Mouse (Mus musculus) forebrain, embryonic 14.5 days (tissue): ENCODE results near the gene Tnni2. TPM values are rescaled to one million over a fixed set of nuclear protein-coding genes. Genes with fewer than 3 reads are reported as not detected.

Experiments
- ATAC-seq: fragments of 200-750 bp; cut with Nextera tagmentation; 2 replicates; pipeline ENCODE4 v1.8.0; 2017; ENCODE audit warnings: mild to moderate bottlenecking, moderate library complexity
- DNase-seq: peaks from one replicate; pipeline ENCODE4 v3.0.0-alpha.2; 2015; ENCODE audit warnings: low spot score
- H3K27ac ChIP-seq: fragments of 300-500 bp; sonication (generic); 2 replicates; pipeline ENCODE4 v1.5.1; 2014; ENCODE audit warnings: low read depth, mild to moderate bottlenecking, control low read depth, low read length, moderate library complexity
- H3K27me3 ChIP-seq: fragments of 300-500 bp; sonication (generic); replicated peaks from 2 replicates; pipeline ENCODE4 v1.6.1; 2014; ENCODE audit warnings: low read length, control low read depth, mixed read lengths; ENCODE audit not compliant: control insufficient read depth, insufficient read depth
- H3K36me3 ChIP-seq: fragments of 300-500 bp; sonication (generic); 2 replicates; pipeline ENCODE4 v1.6.1; 2014; ENCODE audit warnings: low read length, control low read depth; ENCODE audit not compliant: control insufficient read depth, insufficient read depth
- H3K4me1 ChIP-seq: fragments of 300-500 bp; sonication (generic); 2 replicates; pipeline ENCODE4 v1.6.1; 2014; ENCODE audit warnings: antibody characterized with exemption, low read length, control low read depth; ENCODE audit not compliant: control insufficient read depth, insufficient read depth
- H3K4me2 ChIP-seq: fragments of 300-500 bp; sonication (generic); 2 replicates; pipeline ENCODE4 v1.6.1; 2014; ENCODE audit warnings: mild to moderate bottlenecking, control low read depth, low read length
- H3K4me3 ChIP-seq: fragments of 300-500 bp; sonication (generic); 2 replicates; pipeline ENCODE4 v1.5.1; 2014; ENCODE audit warnings: low read depth, low read length, control low read depth
- H3K9ac ChIP-seq: fragments of 300-500 bp; sonication (generic); 2 replicates; pipeline ENCODE4 v1.6.1; 2014; ENCODE audit warnings: mild to moderate bottlenecking, low read length, control low read depth, moderate library complexity
- H3K9me3 ChIP-seq: fragments of 300-500 bp; sonication (generic); replicated peaks from 2 replicates; pipeline ENCODE4 v1.6.1; 2016; ENCODE audit warnings: low read length, control low read depth, mixed read lengths; ENCODE audit not compliant: control insufficient read depth
- WGBS: fragments of 180-500 bp; shearing (Covaris S2); extraction: QIAGEN DNeasy Blood & Tissue Kit; methylation state at CpG from one replicate; pipeline ENCODE4 v1.1.7; 2014; 5-methylcytosine and 5-hydroxymethylcytosine counted together
- polyA plus RNA-seq: library from polyadenylated mRNA; unstranded; fragments of >200 nt; fragmentation: Nextera tagmentation; extraction: Ambion mirVana; gene quantifications from 2 replicates; pipeline ENCODE4 v1.2.1, GENCODE M21; 2014

The Tnni2 gene
- polyA plus RNA-seq, 1 experiment from 2014 or later = 0.67 TPM

DNA sequence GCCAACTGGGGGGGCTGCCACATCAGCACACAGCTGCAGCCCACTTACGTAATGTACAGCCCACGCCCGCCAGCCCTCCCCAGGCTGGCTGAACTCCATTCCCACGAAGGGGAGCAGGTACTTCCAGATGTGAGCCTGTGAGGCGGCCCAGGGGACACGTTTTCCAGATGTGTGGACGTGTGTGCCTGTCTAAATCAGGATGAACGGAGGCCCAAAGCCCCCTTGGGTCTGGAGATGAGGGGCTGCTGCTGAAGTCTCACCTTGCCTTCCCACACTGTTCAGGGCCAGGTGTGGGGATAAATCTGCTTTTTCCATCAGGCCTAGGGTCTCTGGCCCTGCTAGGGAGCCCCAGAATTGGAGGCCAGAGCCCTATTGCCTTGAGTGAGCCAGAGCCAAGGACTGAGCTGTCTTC lies 45.1 kb downstream of the Tnni2 start:
- Histone ChIP-seq H3K9me3 (no peaks in the 10 kb centered on the region), H3K4me1 (peaks cover 18% of the 10 kb centered on the region), H3K27ac (no peak overlapping the region), H3K27me3 (no peaks in the 10 kb centered on the region), H3K4me3 (no peak overlapping the region), H3K4me2 (no peak overlapping the region), H3K9ac (no peak overlapping the region), H3K36me3 (no peaks in the 10 kb centered on the region)
- ATAC-seq (no peak), DNase-seq (no peak)
- WGBS = 80% methylated on average over 8 of the region's 8 CpGs

DNA sequence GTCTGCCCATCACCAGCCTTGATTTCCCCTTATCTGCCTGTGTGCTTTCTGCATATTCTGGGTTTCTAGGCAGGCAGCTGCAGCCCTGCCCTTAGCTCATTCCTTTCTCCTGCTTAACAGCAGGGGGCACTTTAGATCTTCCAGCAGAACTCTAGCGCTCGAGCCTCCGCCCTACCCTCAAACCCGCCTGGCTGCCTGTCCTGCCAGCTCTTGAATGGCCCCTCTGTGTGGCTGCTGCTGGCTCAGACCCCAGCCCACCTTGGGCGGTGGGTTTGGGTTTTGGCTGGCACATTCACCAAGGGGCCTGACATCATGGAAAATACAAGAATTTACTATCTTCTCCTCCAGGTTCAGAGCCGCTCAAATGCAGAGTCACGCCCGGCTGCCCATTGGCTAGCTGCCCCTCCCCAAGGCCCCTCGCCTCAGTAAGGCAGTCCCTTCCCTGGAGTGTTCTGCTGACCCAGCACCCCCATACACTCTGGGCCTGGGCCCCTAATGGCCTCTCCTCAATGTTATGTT lies 45.8 kb downstream of the Tnni2 start:
- 9% methylated on average over 9 of the region's 9 CpGs for WGBS
- no peak overlapping the region; the same call in 1 of the 2 replicates for H3K4me2 ChIP-seq
- H3K4me1 ChIP-seq = peaks cover 12% of the 10 kb centered on the region
- no peaks in the 10 kb centered on the region for H3K9me3 ChIP-seq
- H3K9ac ChIP-seq = peak overlapping the region; percentile 29
- H3K36me3 ChIP-seq = no peaks in the 10 kb centered on the region
- no peak overlapping the region for H3K4me3 ChIP-seq
- ATAC-seq = peak; percentile 84
- no peaks in the 10 kb centered on the region for H3K27me3 ChIP-seq
- peak overlapping the region; percentile 1; the same call in 1 of the 2 replicates for H3K27ac ChIP-seq
- DNase-seq = peak; percentile 87

DNA sequence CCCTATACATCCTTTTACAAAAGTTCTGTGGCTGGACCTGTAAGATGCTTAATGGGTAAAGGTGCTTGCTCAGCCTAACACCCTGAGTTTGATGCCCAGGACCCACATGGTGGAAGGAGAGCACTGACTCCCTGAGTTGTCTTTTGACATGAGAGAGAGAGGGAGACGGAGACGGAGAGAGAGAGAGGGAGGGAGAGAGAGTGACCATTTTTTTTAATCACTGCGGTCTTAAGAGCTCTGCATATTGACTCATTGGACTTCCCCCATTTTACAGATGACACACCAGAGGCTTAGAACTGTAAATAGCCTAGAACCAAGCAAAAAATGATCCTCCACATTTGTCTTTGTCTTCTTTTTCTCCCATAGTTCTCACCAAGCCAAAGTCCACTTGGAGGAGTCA lies 46.4 kb downstream of the Tnni2 start:
- H3K4me3 ChIP-seq = no peak overlapping the region
- H3K27ac ChIP-seq = no peak overlapping the region; the same call in 1 of the 2 replicates
- no peak overlapping the region for H3K9ac ChIP-seq
- H3K36me3 ChIP-seq = no peaks in the 10 kb centered on the region
- DNase-seq = no peak
- WGBS = 85% methylated on average over 3 of the region's 3 CpGs
- no peaks in the 10 kb centered on the region for H3K27me3 ChIP-seq
- peaks cover 5% of the 10 kb centered on the region for H3K4me1 ChIP-seq
- no peak for ATAC-seq
- no peak overlapping the region for H3K4me2 ChIP-seq
- H3K9me3 ChIP-seq = no peaks in the 10 kb centered on the region

DNA sequence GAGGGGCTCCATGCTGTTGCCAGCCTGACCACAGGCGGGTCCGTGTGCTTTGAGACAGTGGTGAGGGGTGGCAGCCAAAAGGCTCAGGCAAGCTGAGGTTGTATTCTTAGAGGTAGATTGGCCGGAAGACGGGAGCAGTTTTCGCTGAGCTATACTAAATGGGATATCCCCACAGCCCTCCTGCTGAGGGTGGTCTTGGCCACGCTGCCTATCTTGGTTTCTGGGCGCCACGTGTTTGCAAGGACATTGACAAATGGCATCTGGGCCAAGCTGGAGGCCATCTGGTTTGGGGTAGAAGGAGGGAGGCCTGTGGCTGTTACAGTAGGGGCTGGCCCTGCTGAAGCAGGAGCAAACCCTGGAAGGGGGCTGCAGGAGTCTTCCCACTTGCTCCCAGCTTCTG lies 51.9 kb downstream of the Tnni2 start:
- Histone ChIP-seq H3K4me3 (no peak overlapping the region), H3K4me1 (no peaks in the 10 kb centered on the region), H3K9me3 (no peaks in the 10 kb centered on the region), H3K4me2 (no peak overlapping the region), H3K27me3 (no peaks in the 10 kb centered on the region), H3K9ac (no peak overlapping the region), H3K27ac (no peak overlapping the region), H3K36me3 (no peaks in the 10 kb centered on the region)
- DNase-seq = no peak
- WGBS = 87% methylated on average over 8 of the region's 8 CpGs
- ATAC-seq = no peak

Other genes starting within 250 kb of the Tnni2 start
- gene Krtap5-3, start 240.4 kb upstream of the Tnni2 start, polyA plus RNA-seq = not detected in 2 replicates
- not detected in 2 replicates for gene Gm7579, start 229.9 kb upstream of the Tnni2 start, polyA plus RNA-seq
- gene Krtap5-5, start 211.8 kb upstream of the Tnni2 start, polyA plus RNA-seq = not detected in 2 replicates
- gene Gm40460, start 200.7 kb upstream of the Tnni2 start, polyA plus RNA-seq = not detected in 2 replicates
- gene Gm2431, start 183.5 kb upstream of the Tnni2 start, polyA plus RNA-seq = not detected in 2 replicates
- not detected in 2 replicates for gene Gm4559, start 167.4 kb upstream of the Tnni2 start, polyA plus RNA-seq
- not detected in 2 replicates for gene Krtap5-1, start 144.7 kb upstream of the Tnni2 start, polyA plus RNA-seq
- gene Krtap5-4, start 138.3 kb upstream of the Tnni2 start, polyA plus RNA-seq = not detected in 2 replicates
- gene Ifitm10, start 68.1 kb upstream of the Tnni2 start, polyA plus RNA-seq = 1.9 and 3.4 TPM in 2 replicates
- not detected in 2 replicates for gene Gm49369, start 59.1 kb upstream of the Tnni2 start, polyA plus RNA-seq
- gene Ctsd, start 53.8 kb upstream of the Tnni2 start, polyA plus RNA-seq = 261 and 263 TPM in 2 replicates
- not detected in 2 replicates for gene Syt8, start 7.0 kb upstream of the Tnni2 start, polyA plus RNA-seq
- 5.8 and 5.9 TPM in 2 replicates for gene Lsp1, start 19.0 kb downstream of the Tnni2 start, polyA plus RNA-seq
- 0.42 and 0.53 TPM in 2 replicates for gene Tnnt3, start 57.0 kb downstream of the Tnni2 start, polyA plus RNA-seq
- 21.7 and 28.7 TPM in 2 replicates for gene Mrpl23, start 90.9 kb downstream of the Tnni2 start, polyA plus RNA-seq
- gene Igf2, start 225.0 kb downstream of the Tnni2 start, polyA plus RNA-seq = 74.0 and 89.8 TPM in 2 replicates
- not detected in 2 replicates for gene Gm49394, start 228.1 kb downstream of the Tnni2 start, polyA plus RNA-seq